Mouse (Mus musculus): ENCODE results near the gene Oca2.

- no peak for TF ChIP-seq CTCF (conservative IDR thresholded peaks at IDR 0.05; ENCODE audit: low read length)
- TF ChIP-seq NANOG (IDR thresholded peaks at IDR 0.05; ENCODE audit: borderline replicate concordance, low read length): no peak
These were observed at the start of gene Oca2 for GRCm38 (mm10) chr7:56239543-56239942.

Measured in E14TG2a.4 (cell line).